In genomic region chr9:21439914-21440313, GRCm38 (mm10) we compare ENCODE assay signal across 19 mouse cellular contexts.
"Had no signal": no experiment of that assay in that cellular context is flagged by ENCODE, and none has a peak within 500 bp of the region (broad histone marks: within the 10 kb centered on the region; RNA-seq: fewer than 3 reads in every experiment).

No protein-coding gene starts in this region.

- H3K27me3 ChIP-seq: limb, embryonic 13.5 days; liver, embryonic 12.5 days; liver, embryonic 15.5 days; lung, embryonic 15.5 days; midbrain, embryonic 12.5 days; midbrain, embryonic 15.5 days; neural tube, embryonic 13.5 days had no signal

- DNase-seq: kidney, adult 18-20 months; kidney, adult 9 months; liver; lung, adult 18-20 months; lung, postnatal 10 days; lung, postnatal 36 days; retina, postnatal 1 day; right cerebral cortex, postnatal 25 days; thymus, adult 2 months; thymus, postnatal 14 days had no signal

- H3K4me2 ChIP-seq: limb, embryonic 13.5 days; liver, embryonic 12.5 days; liver, embryonic 15.5 days; lung, embryonic 15.5 days; midbrain, embryonic 12.5 days; midbrain, embryonic 15.5 days; neural tube, embryonic 13.5 days had no signal

- H3K9me3 ChIP-seq: limb, embryonic 10.5 days; limb, embryonic 13.5 days; liver, embryonic 12.5 days; liver, embryonic 15.5 days; lung, embryonic 15.5 days; midbrain, embryonic 12.5 days; midbrain, embryonic 15.5 days; neural tube, embryonic 13.5 days had no signal

- H3K36me3 ChIP-seq: midbrain, embryonic 12.5 days; midbrain, embryonic 15.5 days had no signal

- H3K4me1 ChIP-seq: limb, embryonic 10.5 days; midbrain, embryonic 15.5 days had no signal

- ATAC-seq: liver, embryonic 12.5 days; midbrain, embryonic 15.5 days had no signal

- H3K9ac ChIP-seq: limb, embryonic 13.5 days; liver, embryonic 12.5 days; liver, embryonic 15.5 days; lung, embryonic 15.5 days; midbrain, embryonic 12.5 days; midbrain, embryonic 15.5 days; neural tube, embryonic 13.5 days had no signal

- H3K27ac ChIP-seq: kidney, postnatal 0 days; limb, embryonic 10.5 days; limb, embryonic 13.5 days; liver, embryonic 12.5 days; liver, embryonic 15.5 days; lung, embryonic 15.5 days; midbrain, embryonic 12.5 days; midbrain, embryonic 15.5 days; neural tube, embryonic 13.5 days had no signal

- H3K4me3 ChIP-seq: limb, embryonic 10.5 days; limb, embryonic 13.5 days; liver, embryonic 12.5 days; liver, embryonic 15.5 days; lung, embryonic 15.5 days; midbrain, embryonic 12.5 days; midbrain, embryonic 15.5 days; neural tube, embryonic 13.5 days had no signal
